Mouse (Mus musculus): ENCODE measurements at regions not wholly inside any gene's neighbourhood (a gene's known extent, or its start where the extent isn't known, plus 50 kb on each side); places are given as distances from the start of the nearest gene placed in this dataset.

DNA sequence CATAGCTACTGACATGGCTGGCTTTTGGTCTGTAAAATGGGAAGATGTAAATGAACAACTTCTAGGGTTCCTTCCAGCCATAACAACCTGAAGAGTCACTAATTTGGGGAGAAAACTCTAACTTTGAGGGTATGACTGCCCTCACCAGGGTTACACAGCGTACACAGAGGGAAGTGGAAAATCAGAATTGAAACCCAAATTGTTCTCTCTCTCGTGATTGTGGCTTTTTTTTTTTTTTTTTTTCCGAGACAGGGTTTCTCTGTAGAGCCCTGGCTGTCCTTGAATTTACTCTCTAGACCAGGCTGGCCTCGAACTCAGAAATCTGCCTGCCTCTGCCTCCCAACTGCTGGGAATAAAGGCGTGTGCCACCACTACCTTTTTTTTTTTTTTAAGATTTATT lies 80.4 kb upstream of the Pmfbp1 start:
- in situ Hi-C loops (cut with MboI, MseI): no loop called here

- in situ Hi-C loops (cut with MboI, MseI): no loop called here
Measured at GRCm38 (mm10) chr8:109415315-109415714, 78.5 kb upstream of the Pmfbp1 start.

- in situ Hi-C loops (cut with MboI, MseI): no loop called here
Measured at GRCm38 (mm10) chr8:109415906-109416305, 77.9 kb upstream of the Pmfbp1 start.

DNA sequence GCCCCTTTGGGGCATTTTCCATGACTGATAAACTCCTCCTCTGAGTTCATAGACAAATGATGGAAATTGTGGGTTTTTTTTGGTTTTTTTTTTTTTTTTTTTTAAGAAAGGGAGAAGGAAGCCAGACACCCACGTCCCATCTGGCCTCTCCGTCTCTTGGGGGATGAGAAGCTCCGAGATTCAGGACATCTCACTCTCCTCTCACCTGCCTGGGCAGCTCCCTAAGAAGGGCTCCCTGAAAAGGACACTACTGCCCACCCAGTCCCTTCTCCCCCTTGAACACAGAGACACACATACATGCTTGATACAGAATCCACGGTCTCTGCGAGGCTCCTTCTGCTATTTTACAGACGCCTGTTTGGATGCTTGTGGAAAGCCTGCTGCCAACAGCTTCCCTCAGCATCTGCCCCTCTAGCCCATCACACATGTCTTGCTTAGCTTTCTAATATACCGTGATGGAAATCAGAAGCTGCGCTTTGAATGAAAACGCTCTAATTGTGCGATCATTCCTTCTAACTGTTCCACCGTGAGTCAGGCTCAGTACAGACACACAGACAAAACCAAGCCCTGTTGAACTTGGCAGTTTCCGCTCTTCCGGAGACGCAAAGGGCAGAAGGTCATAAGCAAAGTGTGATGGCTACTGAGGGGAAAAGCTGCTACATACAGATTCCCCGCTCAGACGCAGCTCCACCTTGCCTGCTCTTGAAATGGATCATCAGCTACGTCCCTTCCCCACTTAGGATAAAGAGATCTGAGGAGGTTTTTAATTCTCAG lies 77.3 kb upstream of the Pmfbp1 start:
- in situ Hi-C loops (cut with MboI, MseI): no loop called here

DNA sequence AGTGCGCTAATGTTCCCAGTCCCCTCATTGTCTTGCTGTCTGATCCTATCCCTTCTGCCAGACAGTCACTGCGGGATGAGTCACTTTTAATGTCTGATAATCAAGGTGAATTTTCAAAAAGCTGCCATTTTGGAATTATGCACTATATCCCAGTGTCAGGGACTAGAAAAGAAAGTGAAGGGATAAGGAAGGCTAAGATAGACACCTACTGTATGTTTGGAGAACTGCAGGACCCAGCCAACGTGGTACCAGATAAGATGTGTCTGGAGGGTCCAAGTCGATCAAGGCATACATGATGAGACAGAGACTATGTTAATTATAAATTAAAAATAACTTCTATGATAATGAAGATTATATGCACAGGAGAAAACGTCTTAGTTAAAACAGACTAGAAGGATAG lies 76.6 kb upstream of the Pmfbp1 start:
- in situ Hi-C loops (cut with MboI, MseI): no loop called here

DNA sequence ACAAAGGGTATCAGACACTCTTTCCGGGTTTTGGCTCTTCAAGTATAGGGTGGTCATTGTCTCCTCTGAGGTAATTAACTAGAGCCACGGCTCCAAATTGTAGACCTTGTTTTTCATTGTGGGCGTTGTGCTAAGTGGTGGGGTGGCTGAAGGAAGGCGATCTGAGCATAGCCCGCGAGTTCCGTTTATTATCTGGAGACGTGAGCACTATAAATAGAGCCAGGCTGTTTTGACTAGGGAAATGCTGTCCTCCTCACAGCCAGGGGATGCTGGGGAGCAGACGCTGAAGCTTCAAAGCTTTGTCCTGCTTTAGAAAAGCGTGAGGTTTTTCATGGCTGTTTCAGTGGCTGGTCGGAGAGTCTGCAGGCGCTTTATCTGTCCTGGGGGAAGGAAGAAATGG lies 75.9 kb upstream of the Pmfbp1 start:
- in situ Hi-C loops (cut with MboI, MseI): no loop called here

- in situ Hi-C loops (cut with MboI, MseI): no loop called here
Measured at GRCm38 (mm10) chr8:109419029-109419596, 74.7 kb upstream of the Pmfbp1 start.

- in situ Hi-C loops (cut with MboI, MseI): no loop called here
Measured at GRCm38 (mm10) chr8:109424004-109424403, 69.8 kb upstream of the Pmfbp1 start.

DNA sequence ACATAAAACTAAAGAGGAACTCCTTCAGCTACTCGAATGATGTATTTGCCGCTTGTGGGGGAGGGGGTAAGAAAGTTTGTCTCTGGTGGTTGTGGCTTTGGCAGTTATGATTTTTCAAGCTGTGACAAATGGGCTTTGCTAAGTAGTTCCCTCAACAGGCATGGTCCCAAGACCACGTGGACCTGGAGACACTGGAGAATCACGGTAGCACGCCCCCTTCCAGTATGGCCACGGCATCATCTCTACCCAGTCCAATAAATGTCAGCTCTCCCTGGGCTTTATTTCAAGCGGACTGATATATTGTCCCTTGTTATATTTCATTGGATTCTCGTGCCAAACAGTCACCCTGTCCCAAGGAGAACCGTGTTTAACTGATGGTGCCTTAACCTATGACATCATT lies 65.3 kb upstream of the Pmfbp1 start:
- in situ Hi-C loops (cut with MboI, MseI): no loop called here

DNA sequence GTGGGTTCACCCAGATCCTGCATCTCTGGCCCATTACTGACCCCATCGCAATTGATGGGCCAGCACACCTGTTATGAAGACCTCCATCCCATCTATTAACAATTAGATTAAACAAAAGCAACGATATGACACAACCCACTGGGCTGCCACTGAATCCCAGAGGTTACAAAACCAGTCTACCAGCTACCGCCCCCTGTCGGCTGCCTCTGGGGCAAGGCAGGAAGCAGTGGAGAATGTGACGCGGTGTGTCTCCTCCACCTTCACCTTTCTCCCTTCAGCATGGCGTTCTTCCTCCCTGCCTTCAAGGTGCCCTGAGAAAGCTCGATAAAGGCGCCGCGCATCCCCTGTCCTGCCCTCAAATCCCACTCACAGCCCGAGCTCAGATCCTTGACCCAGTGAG lies 59.3 kb upstream of the Pmfbp1 start:
- in situ Hi-C loops (cut with MboI, MseI): no loop called here

GRCm38 (mm10) chr8:109436056-109436455 lies 57.8 kb upstream of the Pmfbp1 start:
- in situ Hi-C loops (cut with MboI, MseI): no loop called here

- in situ Hi-C loops (cut with MboI, MseI): no loop called here
Measured at GRCm38 (mm10) chr8:109436830-109437567, 56.8 kb upstream of the Pmfbp1 start.

DNA sequence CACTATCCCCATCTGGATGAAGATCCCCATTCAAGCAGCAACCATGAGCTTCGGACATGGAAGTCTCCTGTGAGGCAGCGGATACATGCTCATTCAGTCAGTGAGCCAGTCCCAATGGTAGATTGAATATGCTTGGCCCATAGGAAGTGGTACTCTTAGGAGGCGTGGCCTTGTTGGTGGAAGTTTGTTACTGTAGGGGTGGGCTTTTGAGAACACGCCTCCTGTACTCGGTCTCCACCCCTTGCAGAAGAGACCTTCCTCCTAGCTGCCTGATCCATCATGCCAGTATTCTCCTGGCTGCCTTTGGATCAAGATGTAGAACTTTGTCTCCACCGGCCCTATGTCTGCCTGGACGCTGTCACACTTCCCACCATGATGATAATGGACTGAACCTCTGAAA lies 55.3 kb upstream of the Pmfbp1 start:
- in situ Hi-C loops (cut with MboI, MseI): no loop called here

Measured in T-helper 2 cell (primary cell).